Mouse (Mus musculus) telencephalon, adult 2 months (tissue): ENCODE results near the gene Pimreg.

Source experiments
- DNase-seq: peaks from one replicate; pipeline ENCODE4 v3.0.0-alpha.2; 2011; ENCODE audit warnings: low read depth, low spot score

Gene Pimreg

DNA sequence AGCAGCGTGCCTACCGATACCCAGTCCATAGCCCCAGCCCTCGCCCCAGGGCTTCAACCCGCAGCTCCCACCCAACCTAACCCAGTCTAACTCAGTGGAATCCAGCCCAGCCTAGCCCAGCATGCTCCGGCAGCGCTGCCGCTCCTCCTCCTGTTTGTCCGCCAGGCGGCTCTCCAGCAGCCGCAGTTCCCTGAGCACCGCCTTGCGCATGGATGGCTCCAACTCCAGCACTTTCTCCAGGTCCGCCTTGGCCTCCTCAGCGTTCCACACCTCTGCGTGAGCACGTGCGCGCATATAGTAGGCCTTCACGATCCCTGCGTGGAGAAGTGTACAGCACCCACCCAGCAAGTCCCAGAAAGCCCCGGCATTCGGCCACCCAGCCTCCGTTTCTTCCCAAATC, 12.7 kb upstream of the Pimreg start:
- DNase-seq = no peak

- DNase-seq = no peak
Observed at GRCm38 (mm10) chr11:72031353-72031752, 10.5 kb upstream of the Pimreg start.

DNA sequence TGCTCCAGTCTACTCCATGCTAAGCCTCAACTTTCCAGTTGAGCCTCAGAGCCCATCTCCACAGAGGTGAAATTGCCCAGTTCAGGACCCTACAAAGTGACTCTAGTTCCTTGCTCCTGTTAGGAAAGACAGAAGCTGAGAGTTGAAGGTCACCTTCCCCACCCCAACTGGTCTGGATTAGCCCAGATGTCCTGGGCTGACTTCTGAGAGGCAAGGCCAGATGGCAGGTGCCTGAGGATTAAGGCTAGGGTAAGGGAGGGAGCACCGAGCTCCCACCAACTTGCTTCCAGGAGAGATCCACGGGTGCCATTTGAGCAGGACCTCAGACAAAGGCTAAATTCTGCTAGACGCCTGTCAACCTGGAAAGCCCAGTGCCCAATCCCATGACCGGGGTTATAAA, 9.7 kb upstream of the Pimreg start:
- no peak for DNase-seq

GRCm38 (mm10) chr11:72032589-72032988, 9.2 kb upstream of the Pimreg start:
- no peak for DNase-seq

- DNase-seq = no peak
Observed at GRCm38 (mm10) chr11:72037409-72037808, 4.4 kb upstream of the Pimreg start, which contains the start of gene Aipl1. Gene Aipl1 (minus strand): TSS chr11:72037509.

- no peak for DNase-seq
Observed at GRCm38 (mm10) chr11:72037996-72038395, 3.8 kb upstream of the Pimreg start.

DNA sequence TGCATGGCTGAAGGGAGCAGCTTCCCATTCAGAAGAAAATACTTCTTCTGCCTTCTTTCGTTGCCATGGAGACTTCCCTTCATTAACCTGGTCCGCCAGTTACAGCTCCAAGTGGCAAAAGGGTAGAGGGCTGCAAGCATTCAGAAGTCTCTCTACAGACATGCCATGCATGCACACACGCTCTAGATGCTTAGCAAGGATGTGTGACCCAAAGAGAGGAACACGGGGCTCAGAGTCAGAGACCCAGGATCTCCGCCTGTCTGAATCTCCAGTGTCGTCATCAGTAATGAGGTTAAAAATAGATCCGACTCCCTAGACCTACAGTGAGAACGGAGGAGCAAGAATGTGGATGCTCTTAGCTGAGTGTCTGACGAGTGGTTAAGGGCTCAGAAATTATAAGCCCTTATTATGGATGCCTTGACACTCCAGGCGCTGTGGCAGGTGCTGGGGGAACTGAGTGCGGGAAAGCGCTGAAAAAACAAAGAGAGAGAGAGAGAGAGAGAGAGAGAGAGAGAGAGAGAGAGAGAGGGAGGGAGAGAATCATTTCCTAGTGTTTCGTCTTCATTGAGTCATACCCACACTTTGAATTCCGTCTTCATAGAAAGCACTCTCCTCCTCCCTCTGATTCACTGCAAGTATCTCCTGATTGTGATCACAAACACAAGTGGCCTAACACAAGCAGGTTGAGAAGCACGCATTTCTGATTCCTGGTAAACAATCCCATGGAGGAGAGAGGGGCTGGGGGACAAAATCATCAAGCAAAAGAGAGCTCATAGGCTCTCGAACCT, 2.0 kb upstream of the Pimreg start:
- peak; percentile 46 for DNase-seq

DNA sequence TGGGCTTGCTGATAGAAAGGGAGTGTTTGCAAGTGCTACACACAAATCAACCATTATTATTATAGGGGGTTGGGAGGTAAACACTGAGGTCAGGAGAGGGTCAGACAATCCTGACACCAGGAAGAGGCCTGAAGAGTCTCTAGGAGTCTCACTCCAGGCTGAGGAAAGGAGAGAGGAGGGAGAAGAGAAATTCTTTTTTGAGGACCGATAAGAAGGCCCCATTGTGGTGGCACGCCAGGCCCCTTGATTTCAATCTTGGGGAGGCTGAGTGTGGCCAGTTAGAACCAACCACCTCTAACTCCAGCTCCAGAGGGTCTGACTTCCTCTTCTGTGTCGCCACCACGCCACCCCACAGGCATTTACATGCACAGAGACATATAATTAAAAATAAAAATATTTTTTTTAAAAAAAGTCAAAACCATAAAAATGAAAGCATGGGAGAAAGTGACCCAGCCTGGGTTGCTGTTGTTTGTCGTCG, 503 bp upstream of the Pimreg start:
- DNase-seq = no peak

GRCm38 (mm10) chr11:72042631-72043030, 799 bp downstream of the Pimreg start:
- DNase-seq = no peak

- no peak for DNase-seq
Observed at GRCm38 (mm10) chr11:72044231-72044630, 2.4 kb downstream of the Pimreg start.

DNA sequence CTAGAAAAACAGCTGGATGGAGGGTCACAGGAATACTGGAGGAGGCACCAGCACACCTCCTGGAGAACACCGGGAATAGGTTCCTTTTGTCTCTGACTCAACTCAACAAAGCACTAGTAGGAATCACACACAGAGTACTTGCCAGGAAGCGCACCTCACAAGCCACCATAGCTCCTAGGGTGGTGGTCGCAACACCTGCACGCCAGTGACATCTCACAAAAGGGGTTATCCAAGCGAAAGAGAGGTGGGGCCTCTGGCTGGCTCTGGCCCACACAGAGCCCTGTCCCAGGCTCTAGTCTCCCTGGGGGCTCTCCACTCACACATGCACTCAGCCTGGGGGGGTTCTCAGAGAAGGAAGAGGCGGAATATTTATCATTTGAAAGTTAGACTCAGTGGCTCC, 6.9 kb downstream of the Pimreg start:
- DNase-seq = no peak

DNA sequence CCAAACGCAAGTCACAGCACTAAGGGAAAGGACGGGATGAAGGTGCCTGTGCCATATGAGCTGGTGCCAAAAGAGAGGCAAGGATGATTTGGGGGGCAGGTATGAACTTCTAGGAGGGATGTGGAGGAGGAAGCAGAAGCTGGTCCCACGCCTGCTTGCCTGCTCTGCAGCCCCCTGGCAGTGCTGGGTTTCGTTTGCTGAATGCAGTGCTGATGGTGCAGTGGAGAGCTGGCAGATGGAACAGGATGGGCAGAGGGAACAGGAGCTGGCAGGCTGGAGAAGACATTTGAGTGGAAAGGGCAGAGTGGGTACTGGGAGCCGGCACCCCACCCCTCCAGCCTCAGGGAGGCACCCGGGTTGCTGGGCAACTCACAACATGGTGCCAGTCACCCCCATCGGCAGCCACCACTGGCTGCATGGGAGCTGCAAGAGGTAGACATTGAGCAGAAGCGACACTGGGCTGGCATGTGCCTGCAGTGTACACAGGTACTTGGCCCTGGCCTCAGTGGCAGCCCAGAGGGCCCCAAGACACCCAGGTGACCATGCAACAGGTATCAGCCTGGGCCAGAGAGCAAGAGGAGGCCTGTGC, 7.4 kb downstream of the Pimreg start:
- DNase-seq = no peak

- DNase-seq = no peak
Observed at GRCm38 (mm10) chr11:72050168-72050894, 8.5 kb downstream of the Pimreg start.

DNA sequence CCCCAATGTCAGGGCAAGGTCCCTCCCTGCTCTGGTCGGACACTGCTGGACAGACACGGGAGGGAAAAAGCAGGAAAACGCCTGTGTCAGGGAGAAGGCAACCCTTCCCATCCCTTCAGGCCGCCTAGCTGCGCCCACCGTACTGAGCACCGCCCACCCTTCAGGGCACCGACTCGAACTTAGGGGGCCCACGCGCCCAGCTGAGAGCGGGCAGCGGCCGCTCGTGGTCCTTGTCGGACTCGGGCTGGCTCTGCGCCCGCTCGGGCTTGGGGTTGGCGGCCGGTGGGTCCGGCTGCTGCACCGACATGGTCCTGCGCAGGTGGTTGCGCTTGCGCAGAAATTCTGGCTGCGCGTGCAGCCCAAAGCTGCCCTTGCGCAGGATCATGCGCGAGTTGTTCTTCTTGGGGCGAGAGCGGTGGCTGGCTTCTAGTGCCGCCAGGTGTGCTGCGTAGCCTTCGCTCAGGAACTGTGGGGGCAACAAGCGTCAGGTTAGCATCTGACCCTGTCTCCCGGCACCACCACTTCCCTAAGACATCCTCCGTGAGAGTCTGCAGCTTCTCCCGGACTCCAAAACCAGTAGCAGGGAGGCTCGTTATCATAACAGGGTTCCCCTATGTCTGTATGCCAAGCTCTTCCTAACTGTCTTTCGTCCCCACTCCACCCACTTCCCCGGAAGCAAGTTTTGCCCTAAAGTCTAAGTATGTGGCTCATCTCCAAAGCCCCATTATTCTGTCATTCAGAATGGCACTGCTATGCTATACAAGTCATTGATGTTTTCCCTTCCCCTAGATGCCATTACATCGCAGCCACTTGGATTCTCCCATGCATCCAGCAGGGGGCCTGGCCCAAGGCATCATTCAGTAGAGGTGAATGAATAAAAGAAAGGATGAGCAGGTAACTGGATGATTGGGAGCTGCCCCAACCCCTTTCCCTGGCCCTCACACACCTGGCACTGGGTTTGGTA, 9.3 kb downstream of the Pimreg start:
- DNase-seq = no peak

DNA sequence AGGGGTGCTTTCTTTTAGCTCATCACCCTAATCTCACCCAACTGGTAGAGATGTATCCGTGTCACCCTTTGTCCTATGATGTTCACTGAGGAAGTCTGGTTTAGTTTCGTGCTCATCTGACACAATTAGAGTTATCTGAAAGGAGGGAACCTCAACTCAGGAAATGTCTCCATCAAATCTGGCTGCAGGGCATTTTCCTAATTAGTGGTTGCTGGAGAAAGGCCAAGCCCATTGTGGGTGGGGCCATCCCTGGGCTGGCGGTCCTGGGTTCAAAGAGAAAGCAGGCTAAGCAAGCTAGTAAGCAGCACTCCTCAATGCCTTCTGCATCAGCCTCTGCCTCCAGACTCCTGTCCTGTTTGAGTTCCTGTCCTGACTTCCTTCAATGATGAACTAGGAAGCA, 10.4 kb downstream of the Pimreg start:
- DNase-seq = no peak

DNA sequence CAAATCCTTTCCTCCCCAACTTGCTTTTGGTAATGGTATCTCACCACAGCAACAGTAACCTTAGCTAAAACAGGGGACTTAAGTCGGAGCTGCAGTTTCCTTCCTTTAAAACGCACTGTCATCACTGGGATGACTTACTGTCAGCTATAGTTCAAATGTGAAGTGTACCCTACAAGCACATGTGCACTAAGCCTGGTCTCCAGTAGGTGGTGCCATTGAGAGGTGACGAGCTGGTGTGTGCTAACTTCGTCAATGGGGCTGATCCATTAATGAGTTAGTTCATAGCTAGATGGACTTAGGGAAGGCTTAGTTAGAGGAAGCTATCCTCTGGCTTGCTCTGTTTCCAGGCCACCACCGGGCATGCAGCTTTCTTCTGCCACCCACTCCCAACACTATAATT, 10.8 kb downstream of the Pimreg start:
- DNase-seq = peak; percentile 34

GRCm38 (mm10) chr11:72055176-72055575, 13.3 kb downstream of the Pimreg start:
- DNase-seq = no peak

- no peak for DNase-seq
Observed at GRCm38 (mm10) chr11:72057166-72057565, 15.3 kb downstream of the Pimreg start.

GRCm38 (mm10) chr11:72060416-72060815, 18.6 kb downstream of the Pimreg start:
- DNase-seq = no peak

DNA sequence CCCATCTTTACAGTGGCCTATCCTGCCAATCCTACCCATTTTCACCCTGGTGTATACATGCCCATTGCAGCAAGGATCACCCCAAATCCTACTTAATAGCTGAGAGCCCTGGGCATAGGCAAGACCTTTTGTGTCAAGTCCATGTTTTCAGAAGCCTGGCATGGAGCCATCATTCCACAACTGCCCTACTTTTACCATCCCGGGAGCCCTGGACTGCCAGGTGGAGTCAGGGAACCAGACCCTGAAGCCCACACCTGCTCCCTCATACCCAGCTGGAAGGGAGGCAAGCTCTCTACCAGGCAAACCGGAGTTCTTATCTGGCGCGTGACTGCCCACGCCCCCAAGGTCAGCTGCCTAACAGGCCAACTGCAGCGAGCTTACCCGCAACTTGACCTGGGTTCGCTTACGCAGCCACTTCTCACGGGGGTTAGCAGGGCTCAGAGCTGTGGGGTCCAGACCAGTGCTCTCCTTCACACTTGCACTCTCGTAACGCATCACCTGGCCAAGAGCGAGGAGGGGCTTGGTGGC, 19.3 kb downstream of the Pimreg start:
- DNase-seq = no peak

- DNase-seq = no peak
Observed at GRCm38 (mm10) chr11:72064414-72064813, 22.6 kb downstream of the Pimreg start.
